Mouse (Mus musculus) right cerebral cortex, adult 2 months (tissue): ENCODE data around the gene Yod1.
A peak's percentile ranks its signal among the peaks of the same experiment; 100 is the strongest.

ENCODE experiments used
- DNase-seq, 2 experiments: peaks; one replicate each; pipeline ENCODE4 v3.0.0; 2021 to 2022; ENCODE audit warnings: low spot score in 2 of 2

Yod1 gene

GRCm38 (mm10) chr1:130732706-130733658, 15.9 kb downstream of the Yod1 start:
- no peak for DNase-seq

GRCm38 (mm10) chr1:130733671-130734070, 16.5 kb downstream of the Yod1 start:
- DNase-seq = peak; percentile 21 to 36

DNA sequence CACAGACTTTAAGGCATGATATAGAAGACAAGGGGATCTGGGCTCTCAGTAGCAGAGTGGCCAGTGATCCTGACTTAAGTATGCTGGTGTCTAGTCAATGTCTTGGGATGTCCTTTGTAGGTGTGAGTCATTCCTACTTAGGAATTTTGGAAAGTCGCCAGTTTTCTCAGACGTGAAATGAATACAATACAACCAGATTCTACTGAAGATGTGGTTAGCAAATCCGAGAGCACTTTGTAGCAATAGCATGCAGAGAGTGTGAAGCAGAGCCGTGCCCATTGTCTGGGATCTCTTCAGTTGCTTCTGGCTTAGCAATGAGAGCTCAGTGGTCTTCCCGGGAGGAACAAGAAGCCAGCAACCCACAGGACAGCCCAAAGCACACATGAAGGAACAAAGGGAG, 17.3 kb downstream of the Yod1 start:
- no peak for DNase-seq

GRCm38 (mm10) chr1:130734852-130735251, 17.7 kb downstream of the Yod1 start:
- no peak for DNase-seq

- DNase-seq = no peak
These were observed 20.3 kb downstream of the Yod1 start for GRCm38 (mm10) chr1:130737411-130737881.

- no peak for DNase-seq
These were observed 20.8 kb downstream of the Yod1 start for GRCm38 (mm10) chr1:130737916-130738315.

GRCm38 (mm10) chr1:130738551-130739106, 21.5 kb downstream of the Yod1 start:
- DNase-seq = no peak

DNA sequence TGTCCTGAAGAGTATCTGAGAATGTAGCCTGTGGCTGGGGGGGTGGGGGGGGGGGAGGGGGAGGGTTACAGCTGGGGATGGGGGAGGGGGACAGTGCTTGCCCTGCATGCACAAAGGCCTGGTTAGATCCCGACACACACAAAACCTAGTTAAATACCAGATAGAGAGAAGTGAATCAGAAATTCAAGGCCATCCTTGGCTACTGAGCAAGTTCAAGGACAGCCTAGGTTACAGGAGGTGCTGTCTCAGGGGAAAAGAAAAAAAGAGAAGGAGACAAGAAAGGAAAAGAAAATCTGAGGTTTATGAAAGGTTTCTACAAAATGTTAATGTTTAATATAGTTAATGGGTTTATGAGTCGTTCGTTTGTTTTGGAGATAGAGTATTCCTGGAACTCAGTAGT, 22.5 kb downstream of the Yod1 start:
- DNase-seq = no peak

GRCm38 (mm10) chr1:130740227-130740648, 23.1 kb downstream of the Yod1 start:
- peak in 1 of 2 experiments; percentile 34 for DNase-seq

DNA sequence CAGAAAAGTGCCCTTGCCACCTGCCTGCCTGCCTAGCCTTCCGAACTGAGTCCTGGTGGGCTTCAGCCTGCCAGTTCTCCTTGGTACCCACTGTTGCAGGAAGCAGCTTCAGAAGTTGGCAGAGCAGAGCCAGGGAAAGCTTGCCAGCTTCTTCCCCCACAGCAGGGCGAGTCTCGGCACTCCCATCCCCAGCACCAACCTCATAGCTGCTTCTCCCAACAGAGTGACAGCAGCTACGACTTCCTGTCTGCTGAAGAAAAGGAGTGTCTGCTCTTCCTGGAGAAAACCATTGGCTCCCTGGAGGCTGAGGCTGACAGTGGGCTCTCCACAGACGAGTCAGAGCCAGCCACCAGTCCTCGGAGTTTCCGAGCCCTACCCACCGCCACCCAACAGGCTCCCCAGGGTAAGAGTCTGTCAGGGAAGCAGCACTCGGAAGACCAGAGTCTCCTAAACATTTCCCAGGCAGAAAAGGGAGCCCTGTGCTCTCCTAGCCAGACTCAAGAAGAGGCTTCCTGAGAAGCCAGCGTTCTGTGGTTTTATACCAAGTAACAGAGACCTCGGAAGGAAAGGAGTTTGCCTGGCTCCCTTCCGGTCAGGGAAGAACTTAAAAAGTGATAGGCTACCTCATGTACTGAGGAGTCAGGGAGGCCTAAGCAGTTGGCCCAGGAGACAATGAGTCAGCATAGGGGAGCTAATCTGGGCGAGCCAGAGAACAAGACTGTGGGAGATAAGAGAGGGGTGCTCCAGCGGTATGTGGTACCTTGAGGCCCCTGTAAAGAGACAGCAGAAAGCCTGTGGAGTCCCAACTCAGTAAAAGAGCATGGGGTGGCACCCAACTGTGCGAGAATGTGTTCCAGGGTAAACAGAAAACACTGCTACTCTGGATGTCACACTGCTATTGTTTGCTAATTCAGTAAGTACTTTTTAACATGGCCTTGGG, 23.9 kb downstream of the Yod1 start:
- peak; percentile 57 to 62 for DNase-seq

GRCm38 (mm10) chr1:130742201-130742600, 25.1 kb downstream of the Yod1 start:
- no peak for DNase-seq

- DNase-seq = no peak
These were observed 26.6 kb downstream of the Yod1 start for GRCm38 (mm10) chr1:130743775-130744174.

DNA sequence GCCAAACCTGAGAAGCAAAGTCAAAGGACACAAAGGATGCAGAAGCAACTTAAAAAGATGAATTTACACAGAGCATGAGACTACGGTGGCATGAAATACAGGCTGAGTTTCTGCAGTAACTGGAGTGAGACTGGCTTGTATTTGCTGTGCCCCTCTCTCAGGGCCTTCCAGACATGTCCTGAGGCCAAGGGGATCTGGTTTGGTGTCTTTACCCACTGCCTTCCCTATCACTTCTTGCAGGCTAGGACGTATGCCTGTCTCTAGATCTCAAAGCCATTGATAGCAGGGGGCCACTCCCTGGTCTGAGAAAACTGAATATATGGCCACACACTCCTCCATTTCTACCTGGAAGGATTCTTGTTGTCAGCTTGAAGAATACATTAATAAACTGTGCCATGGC, 27.1 kb downstream of the Yod1 start:
- DNase-seq = no peak

DNA sequence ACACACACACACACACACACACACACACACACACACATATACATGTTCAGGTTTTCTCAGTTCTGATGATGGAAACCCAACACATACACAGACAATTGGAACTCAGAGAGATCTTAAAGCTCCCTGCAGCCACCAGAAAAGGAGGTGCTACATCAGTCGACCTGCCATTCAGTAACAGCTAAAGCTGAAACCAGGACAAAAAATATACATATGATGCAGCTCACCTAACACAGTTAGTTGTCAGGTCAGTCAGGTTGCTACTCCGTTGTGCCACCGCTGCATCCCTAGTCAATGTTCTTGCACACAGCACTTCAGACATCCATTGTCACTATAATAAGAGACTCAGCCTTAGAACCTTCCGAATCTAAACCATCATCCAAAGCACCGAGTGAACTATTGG, 27.8 kb downstream of the Yod1 start:
- DNase-seq = no peak

DNA sequence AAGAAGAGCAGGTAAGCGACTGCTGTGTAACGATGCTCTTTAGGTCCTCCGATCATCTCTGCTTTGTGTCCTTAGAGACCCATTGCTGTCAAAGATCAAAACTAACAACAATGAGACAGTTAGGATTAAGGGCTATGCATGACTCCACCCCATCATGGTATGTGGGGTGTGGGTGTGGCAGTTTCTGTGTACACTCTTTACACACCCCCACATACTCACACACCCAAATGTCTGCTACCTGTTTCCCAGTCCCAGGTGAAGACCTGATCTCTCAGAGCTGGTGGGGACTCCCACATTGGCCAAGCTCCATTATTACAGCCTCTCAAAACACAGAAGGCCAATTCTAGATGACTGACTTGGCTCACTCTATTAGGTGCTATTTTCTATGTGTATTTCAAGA, 28.5 kb downstream of the Yod1 start:
- no peak for DNase-seq

GRCm38 (mm10) chr1:130746819-130747218, 29.7 kb downstream of the Yod1 start:
- DNase-seq = no peak

- DNase-seq = no peak
These were observed 42.6 kb downstream of the Yod1 start for GRCm38 (mm10) chr1:130759689-130760088.

DNA sequence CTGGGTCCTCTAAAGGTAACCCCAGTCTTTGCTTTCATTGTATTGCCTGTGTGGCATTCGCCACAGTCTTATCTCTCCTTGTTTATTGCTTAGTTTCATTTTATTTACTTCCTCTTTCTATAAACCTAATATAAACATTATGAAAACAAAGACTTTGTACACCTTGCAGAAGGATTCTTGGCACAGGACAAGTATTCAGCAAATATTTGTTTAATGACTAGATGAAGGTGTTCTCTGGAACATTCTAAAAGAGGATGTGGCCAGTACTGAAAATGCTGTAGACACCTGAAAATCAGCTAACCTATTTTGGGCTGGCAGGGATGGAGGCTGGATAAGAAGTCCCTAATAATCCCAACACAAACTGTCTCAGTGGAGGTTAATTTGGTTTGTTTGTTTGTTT, 44.5 kb downstream of the Yod1 start:
- no peak for DNase-seq

GRCm38 (mm10) chr1:130762045-130762760, 45.1 kb downstream of the Yod1 start:
- DNase-seq = no peak

GRCm38 (mm10) chr1:130764027-130764461, 46.9 kb downstream of the Yod1 start:
- DNase-seq = no peak

DNA sequence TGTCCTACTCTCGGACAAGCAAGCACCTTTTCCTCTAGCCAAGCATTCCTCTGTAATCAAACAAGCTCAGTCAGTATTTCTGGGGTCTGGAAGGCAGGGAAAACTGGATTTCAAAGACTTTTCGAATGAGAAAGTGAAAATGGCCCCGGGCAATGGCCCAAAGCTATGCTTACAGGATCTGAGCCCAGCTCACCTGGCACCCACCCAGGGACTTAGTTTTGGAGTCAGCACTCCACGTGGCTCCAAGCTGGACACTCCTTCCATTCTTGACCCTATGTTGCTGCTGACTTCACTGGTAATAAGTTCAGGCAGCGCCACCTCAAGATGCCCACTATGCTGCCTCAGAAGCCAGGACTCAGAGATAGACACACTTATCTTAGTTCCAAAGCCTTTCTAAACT, 49.9 kb downstream of the Yod1 start:
- no peak for DNase-seq
